Mouse (Mus musculus) lung, postnatal 0 days (tissue): ENCODE measurements around the gene Telo2. TPM values are rescaled to one million over a fixed set of nuclear protein-coding genes. Genes with fewer than 3 reads are reported as not detected.

Experiments used
- ATAC-seq: fragments of 200-750 bp; cut with Nextera tagmentation; 2 replicates; pipeline ENCODE4 v1.8.0; 2017; ENCODE audit warnings: moderate library complexity
- DNase-seq: peaks from one replicate; pipeline ENCODE4 v3.0.0-alpha.2; 2016; ENCODE audit warnings: low spot score
- H3K27ac ChIP-seq: fragments of 300-500 bp; sonication (generic); 2 replicates; pipeline ENCODE4 v1.5.1; 2014; ENCODE audit warnings: antibody characterized with exemption, mild to moderate bottlenecking, low read length, mixed read lengths
- H3K27me3 ChIP-seq: fragments of 300-500 bp; sonication (generic); replicated peaks from 2 replicates; pipeline ENCODE4 v1.6.1; 2014; ENCODE audit warnings: low read length, mixed read lengths; ENCODE audit not compliant: insufficient read depth
- H3K36me3 ChIP-seq: fragments of 300-500 bp; sonication (generic); 2 replicates; pipeline ENCODE4 v1.6.1; 2014; ENCODE audit warnings: low read length, mixed read lengths; ENCODE audit not compliant: insufficient read depth
- H3K4me1 ChIP-seq: fragments of 300-500 bp; sonication (generic); 2 replicates; pipeline ENCODE4 v1.6.1; 2014; ENCODE audit warnings: antibody characterized with exemption, low read depth, low read length, mixed read lengths; ENCODE audit not compliant: insufficient read depth
- H3K4me2 ChIP-seq: fragments of 300-500 bp; sonication (generic); replicated peaks from 2 replicates; pipeline ENCODE4 v1.6.1; 2014; ENCODE audit warnings: low read depth, mild to moderate bottlenecking, low read length, moderate library complexity, mixed read lengths
- H3K4me3 ChIP-seq: fragments of 300-500 bp; sonication (generic); 2 replicates; pipeline ENCODE4 v1.5.1; 2014; ENCODE audit warnings: low read depth, low read length
- H3K9ac ChIP-seq: fragments of 300-500 bp; sonication (generic); replicated peaks from 2 replicates; pipeline ENCODE4 v1.6.1; 2014; ENCODE audit warnings: low read depth, mild to moderate bottlenecking
- H3K9me3 ChIP-seq: fragments of 300-500 bp; sonication (generic); 2 replicates; pipeline ENCODE4 v1.6.1; 2016; ENCODE audit warnings: low read length, mixed read lengths
- CTCF ChIP-seq: IDR thresholded peaks from 2 replicates; pipeline ENCODE4 v1.5.1; 2016; ENCODE audit warnings: antibody characterized with exemption, mild to moderate bottlenecking
- EP300 ChIP-seq: IDR thresholded peaks from 2 replicates; pipeline ENCODE4 v1.6.1; 2016; ENCODE audit warnings: antibody characterized with exemption, mild to moderate bottlenecking, control low read depth
- WGBS: fragments of 180-500 bp; shearing (Covaris S2); extraction: QIAGEN DNeasy Blood & Tissue Kit; methylation state at CpG from one replicate; pipeline ENCODE4 v1.1.7; 2014; 5-methylcytosine and 5-hydroxymethylcytosine counted together
- polyA plus RNA-seq: library from polyadenylated mRNA; unstranded; fragments of >200 nt; fragmentation: Nextera tagmentation; extraction: Ambion mirVana; gene quantifications from 2 replicates; pipeline ENCODE4 v1.2.1, GENCODE M21; 2015

Telo2 gene
- polyA plus RNA-seq, 1 experiment from 2014 or later, result 13.9 TPM

- no peak overlapping the region for H3K4me3 ChIP-seq
- TF ChIP-seq EP300 (no peak), CTCF (no peak)
- no peak overlapping the region for H3K4me2 ChIP-seq
- no peak overlapping the region for H3K9ac ChIP-seq
- H3K27me3 ChIP-seq, result no peaks in the 10 kb centered on the region
- H3K27ac ChIP-seq, result no peak overlapping the region
- 88% methylated on average over 10 of the region's 10 CpGs for whole genome bisulfite sequencing
- DNase-seq, result no peak
- H3K4me1 ChIP-seq, result no peaks in the 10 kb centered on the region; the same call in 1 of the 2 replicates
- H3K9me3 ChIP-seq, result no peaks in the 10 kb centered on the region
- no peaks in the 10 kb centered on the region for H3K36me3 ChIP-seq
- no peak for ATAC-seq
These were observed 26.6 kb downstream of the Telo2 start for GRCm38 (mm10) chr17:25089158-25089557.

- Histone ChIP-seq H3K9ac (no peak overlapping the region), H3K36me3 (no peaks in the 10 kb centered on the region), H3K4me2 (no peak overlapping the region), H3K27me3 (no peaks in the 10 kb centered on the region), H3K27ac (no peak overlapping the region), H3K4me1 (peaks cover 3% of the 10 kb centered on the region), H3K9me3 (no peaks in the 10 kb centered on the region), H3K4me3 (no peak overlapping the region)
- DNase-seq (no peak), ATAC-seq (no peak)
- TF ChIP-seq EP300, result no peak
- TF ChIP-seq CTCF, result no peak
- WGBS, result 79% methylated on average over 7 of the region's 7 CpGs
These were observed 29.0 kb downstream of the Telo2 start for GRCm38 (mm10) chr17:25086724-25087123.

GRCm38 (mm10) chr17:25084835-25085385 is 30.9 kb downstream of the Telo2 start:
- TF ChIP-seq CTCF, result 0 out of 2 replicates have a peak, but pooled peaks have one; percentile 5
- no peak for TF ChIP-seq EP300
- H3K27me3 ChIP-seq, result no peaks in the 10 kb centered on the region
- peaks cover 3% of the 10 kb centered on the region for H3K4me1 ChIP-seq
- H3K4me2 ChIP-seq, result no peak overlapping the region
- no peak overlapping the region for H3K9ac ChIP-seq
- H3K27ac ChIP-seq, result peak overlapping the region; percentile 94; the same call in 1 of the 2 replicates
- no peak overlapping the region for H3K4me3 ChIP-seq
- DNase-seq, result no peak
- 80% methylated on average over 13 of the region's 13 CpGs for WGBS
- no peaks in the 10 kb centered on the region for H3K36me3 ChIP-seq
- H3K9me3 ChIP-seq, result no peaks in the 10 kb centered on the region
- ATAC-seq, result no peak

- ATAC-seq (peak; percentile 75), DNase-seq (peak; percentile 96)
- Histone ChIP-seq H3K4me2 (peak within 1 kb of the TSS; percentile 32), H3K9me3 (no peaks in the 10 kb centered on the region), H3K27me3 (no peaks in the 10 kb centered on the region), H3K27ac (peak within 1 kb of the TSS; percentile 94), H3K9ac (0 out of 2 replicates have a peak within 1 kb of the TSS, but pooled peaks have one; percentile 8), H3K4me1 (peaks cover 3% of the 10 kb centered on the region), H3K36me3 (no peaks in the 10 kb centered on the region), H3K4me3 (no peak within 1 kb of the TSS)
- WGBS, result 16% methylated on average over 7 of the region's 7 CpGs
- TF ChIP-seq EP300 (peak; percentile 87), CTCF (peak; percentile 77)
These were observed 32.3 kb downstream of the Telo2 start, which contains the start of gene Tmem204 for GRCm38 (mm10) chr17:25083444-25083931. Gene Tmem204 (minus strand): TSS chr17:25083591.

GRCm38 (mm10) chr17:25082887-25083286 is 32.9 kb downstream of the Telo2 start:
- ATAC-seq (no peak), DNase-seq (no peak)
- Histone ChIP-seq H3K27ac (peak overlapping the region; percentile 94), H3K36me3 (no peaks in the 10 kb centered on the region), H3K4me1 (peaks cover 3% of the 10 kb centered on the region), H3K9me3 (no peaks in the 10 kb centered on the region), H3K9ac (0 out of 2 replicates have a peak overlapping the region, but pooled peaks have one; percentile 8), H3K27me3 (no peaks in the 10 kb centered on the region), H3K4me2 (peak overlapping the region; percentile 32), H3K4me3 (no peak overlapping the region)
- 29% methylated on average over 3 of the region's 3 CpGs for WGBS
- TF ChIP-seq EP300, result no peak
- no peak for TF ChIP-seq CTCF

GRCm38 (mm10) chr17:25082081-25082847 is 33.5 kb downstream of the Telo2 start:
- H3K27ac ChIP-seq, result peak overlapping the region; percentile 94
- TF ChIP-seq CTCF (peak; percentile 66), EP300 (peak; percentile 77)
- peak; percentile 96 for DNase-seq
- 24% methylated on average over 14 of the region's 14 CpGs for WGBS
- H3K9ac ChIP-seq, result 0 out of 2 replicates have a peak overlapping the region, but pooled peaks have one; percentile 8
- peak overlapping the region; percentile 32 for H3K4me2 ChIP-seq
- ATAC-seq, result peak; percentile 79
- H3K4me1 ChIP-seq, result peaks cover 3% of the 10 kb centered on the region
- H3K4me3 ChIP-seq, result 0 out of 2 replicates have a peak overlapping the region, but pooled peaks have one; percentile 3
- H3K36me3 ChIP-seq, result no peaks in the 10 kb centered on the region
- no peaks in the 10 kb centered on the region for H3K27me3 ChIP-seq
- no peaks in the 10 kb centered on the region for H3K9me3 ChIP-seq
